Mouse (Mus musculus) ovary, postnatal 10 days (tissue): ENCODE results near the gene Gm17359.

Experiments
- DNase-seq: peaks from one replicate; pipeline ENCODE4 v3.0.0; 2022; ENCODE audit warnings: low spot score

The Gm17359 gene

GRCm38 (mm10) chr3:79349311-79349710, 12.8 kb downstream of the Gm17359 start:
- no peak for DNase-seq

GRCm38 (mm10) chr3:79358721-79359120, 22.3 kb downstream of the Gm17359 start:
- no peak for DNase-seq

- DNase-seq: no peak
These were observed 24.0 kb downstream of the Gm17359 start for GRCm38 (mm10) chr3:79360317-79361101.

GRCm38 (mm10) chr3:79366098-79366497, 29.6 kb downstream of the Gm17359 start:
- no peak for DNase-seq

- DNase-seq: no peak
These were observed 31.8 kb downstream of the Gm17359 start for GRCm38 (mm10) chr3:79368306-79368705.

- no peak for DNase-seq
These were observed 34.0 kb downstream of the Gm17359 start for GRCm38 (mm10) chr3:79370385-79370929.

GRCm38 (mm10) chr3:79371506-79372195, 35.2 kb downstream of the Gm17359 start:
- no peak for DNase-seq

GRCm38 (mm10) chr3:79373930-79374329, 37.5 kb downstream of the Gm17359 start:
- DNase-seq: no peak

- no peak for DNase-seq
These were observed 41.6 kb downstream of the Gm17359 start for GRCm38 (mm10) chr3:79378086-79378485.

GRCm38 (mm10) chr3:79379255-79379836, 42.9 kb downstream of the Gm17359 start:
- no peak for DNase-seq

GRCm38 (mm10) chr3:79379873-79380595, 43.6 kb downstream of the Gm17359 start:
- DNase-seq: no peak

- no peak for DNase-seq
These were observed 44.9 kb downstream of the Gm17359 start for GRCm38 (mm10) chr3:79381398-79381797.

- DNase-seq: no peak
These were observed 49.1 kb downstream of the Gm17359 start for GRCm38 (mm10) chr3:79385434-79386029.

- no peak for DNase-seq
These were observed 52.6 kb downstream of the Gm17359 start for GRCm38 (mm10) chr3:79389081-79389480.

- no peak for DNase-seq
These were observed 64.1 kb downstream of the Gm17359 start for GRCm38 (mm10) chr3:79400552-79400951.

GRCm38 (mm10) chr3:79402056-79402455, 65.6 kb downstream of the Gm17359 start:
- DNase-seq: no peak

GRCm38 (mm10) chr3:79408546-79408945, 72.1 kb downstream of the Gm17359 start:
- DNase-seq: no peak

GRCm38 (mm10) chr3:79409927-79410628, 73.6 kb downstream of the Gm17359 start:
- no peak for DNase-seq

- no peak for DNase-seq
These were observed 74.2 kb downstream of the Gm17359 start for GRCm38 (mm10) chr3:79410629-79410995.

GRCm38 (mm10) chr3:79411666-79412065, 75.2 kb downstream of the Gm17359 start:
- DNase-seq: no peak

GRCm38 (mm10) chr3:79413492-79413891, 77.0 kb downstream of the Gm17359 start:
- DNase-seq: no peak
